Mouse (Mus musculus): Measurements from ENCODE around the gene Prdm11. TPM values are rescaled to one million over a fixed set of nuclear protein-coding genes. Genes with fewer than 3 reads are reported as not detected.

Prdm11 gene
- total and polyA plus RNA-seq, 3 experiments: 33.8 to 122 (median 87.1) TPM

DNA sequence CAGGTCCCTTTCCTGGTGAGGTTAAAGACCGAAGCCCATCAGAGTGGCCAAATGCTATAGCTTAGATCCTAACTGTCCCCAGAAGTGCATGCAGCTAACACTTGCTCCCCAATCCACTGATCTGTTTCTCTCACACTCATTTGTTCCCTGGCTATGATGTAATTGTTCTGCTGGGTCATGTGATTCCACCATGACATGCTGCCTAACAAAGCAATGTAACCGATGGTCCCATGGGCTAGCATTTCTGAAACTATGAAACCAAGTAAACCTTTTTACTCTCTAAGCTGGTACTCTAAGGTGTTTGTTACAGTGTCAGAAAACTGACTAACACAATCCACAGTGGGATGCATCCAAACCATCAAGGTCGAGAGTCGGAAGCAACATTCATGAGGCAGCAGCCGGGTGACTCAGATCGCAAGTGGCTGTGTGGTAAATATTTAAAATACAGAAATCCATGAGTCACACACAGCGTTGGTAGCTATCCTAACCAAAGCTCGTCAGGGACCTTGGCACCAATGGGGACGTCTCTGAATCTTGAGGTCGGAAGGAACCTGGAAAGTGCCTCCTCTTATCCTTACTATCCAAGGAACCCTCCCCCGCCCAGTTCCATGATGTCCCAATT is 100.7 kb downstream of the Prdm11 start:
- Histone ChIP-seq H3K27me3 (ENCODE audit: insufficient read depth, low read length) (peaks cover 58% of the 10 kb centered on the region), H3K4me1 (ENCODE audit: insufficient read depth, low read depth, low read length) (peaks cover 31% of the 10 kb centered on the region), H3K9me3 (replicated peaks) (no peaks in the 10 kb centered on the region), H3K4me3 (ENCODE audit: low read depth, low read length) (no peak overlapping the region), H3K36me3 (replicated peaks) (no peaks in the 10 kb centered on the region)
- ATAC-seq (ENCODE audit: extremely low read depth, insufficient number of reproducible peaks, low FRiP score, poor library complexity, severe bottlenecking) (no peak), DNase-seq (ENCODE audit: low spot score) (no peak)
- TF ChIP-seq GATA2 (IDR thresholded peaks at IDR 0.05; ENCODE audit: borderline replicate concordance, low read depth, low read length): no peak
- no peak for TF ChIP-seq TAL1 (conservative IDR thresholded peaks at IDR 0.05; ENCODE audit: low read depth, low read length)
- TF ChIP-seq CTCF (IDR thresholded peaks at IDR 0.05; ENCODE audit: low read depth, low read length): no peak
- TF ChIP-seq GATA1 (IDR thresholded peaks at IDR 0.05; ENCODE audit: borderline replicate concordance, low read length): no peak
- no peak for TF ChIP-seq POLR2AphosphoS5 (IDR thresholded peaks at IDR 0.05; ENCODE audit: insufficient replicate concordance, low read depth, low read length)

DNA sequence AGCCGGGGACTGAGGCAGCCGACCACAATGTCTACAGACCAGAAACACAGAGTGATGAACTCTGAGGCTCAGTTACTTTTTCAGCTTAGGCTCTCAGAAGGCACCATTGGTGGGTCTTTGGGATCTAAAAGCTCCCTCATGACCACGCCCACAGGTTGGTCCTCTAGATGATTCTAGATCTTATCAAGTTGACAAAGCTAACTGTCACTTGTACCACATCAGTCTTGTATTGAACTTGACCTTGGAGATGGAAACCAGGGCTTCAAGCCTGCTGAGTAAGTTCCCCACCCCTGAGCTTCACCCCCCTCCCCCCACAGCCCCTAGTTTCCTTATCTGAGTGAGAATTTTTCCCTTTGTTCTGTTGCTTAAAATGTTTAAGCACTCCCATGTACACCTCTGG is 101.6 kb downstream of the Prdm11 start:
- H3K36me3 ChIP-seq (replicated peaks): no peaks in the 10 kb centered on the region
- H3K27me3 ChIP-seq (ENCODE audit: insufficient read depth, low read length): peaks cover 62% of the 10 kb centered on the region
- no peak for TF ChIP-seq POLR2AphosphoS5 (IDR thresholded peaks at IDR 0.05; ENCODE audit: insufficient replicate concordance, low read depth, low read length)
- no peak for TF ChIP-seq GATA1 (IDR thresholded peaks at IDR 0.05; ENCODE audit: borderline replicate concordance, low read length)
- TF ChIP-seq CTCF (IDR thresholded peaks at IDR 0.05; ENCODE audit: low read depth, low read length): no peak
- no peak for TF ChIP-seq TAL1 (conservative IDR thresholded peaks at IDR 0.05; ENCODE audit: low read depth, low read length)
- no peak for TF ChIP-seq GATA2 (IDR thresholded peaks at IDR 0.05; ENCODE audit: borderline replicate concordance, low read depth, low read length)
- H3K9me3 ChIP-seq (replicated peaks): no peaks in the 10 kb centered on the region
- ATAC-seq (ENCODE audit: extremely low read depth, insufficient number of reproducible peaks, low FRiP score, poor library complexity, severe bottlenecking) (no peak), DNase-seq (ENCODE audit: low spot score) (no peak)
- H3K4me1 ChIP-seq (ENCODE audit: insufficient read depth, low read depth, low read length): peaks cover 31% of the 10 kb centered on the region
- no peak overlapping the region for H3K4me3 ChIP-seq (ENCODE audit: low read depth, low read length)

DNA sequence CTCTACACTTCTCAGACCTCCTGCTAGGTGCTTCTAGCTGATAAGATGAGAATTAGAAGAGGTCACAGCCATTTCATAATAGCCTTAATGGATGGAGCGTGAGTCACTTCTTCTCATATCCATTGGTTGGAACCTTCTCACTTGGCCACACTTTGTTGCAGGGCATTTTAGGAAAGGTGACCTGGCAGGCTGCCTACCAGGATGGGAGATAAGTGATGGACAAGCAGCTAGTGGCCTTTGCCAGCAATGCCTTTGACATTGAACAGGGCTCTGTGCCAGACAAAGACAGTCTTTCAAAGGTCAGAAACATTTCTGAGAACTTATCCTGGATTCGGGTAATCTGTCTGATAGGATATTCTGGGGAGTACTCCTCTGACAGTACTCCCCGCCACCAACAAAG is 102.6 kb downstream of the Prdm11 start:
- Histone ChIP-seq H3K36me3 (replicated peaks) (no peaks in the 10 kb centered on the region), H3K4me3 (ENCODE audit: low read depth, low read length) (no peak overlapping the region), H3K4me1 (ENCODE audit: insufficient read depth, low read depth, low read length) (peaks cover 23% of the 10 kb centered on the region), H3K27me3 (ENCODE audit: insufficient read depth, low read length) (peaks cover 64% of the 10 kb centered on the region), H3K9me3 (replicated peaks) (no peaks in the 10 kb centered on the region)
- TF ChIP-seq CTCF (IDR thresholded peaks at IDR 0.05; ENCODE audit: low read depth, low read length): no peak
- TF ChIP-seq GATA2 (IDR thresholded peaks at IDR 0.05; ENCODE audit: borderline replicate concordance, low read depth, low read length): no peak
- TF ChIP-seq TAL1 (conservative IDR thresholded peaks at IDR 0.05; ENCODE audit: low read depth, low read length): no peak
- no peak for TF ChIP-seq POLR2AphosphoS5 (IDR thresholded peaks at IDR 0.05; ENCODE audit: insufficient replicate concordance, low read depth, low read length)
- no peak for TF ChIP-seq GATA1 (IDR thresholded peaks at IDR 0.05; ENCODE audit: borderline replicate concordance, low read length)
- ATAC-seq (ENCODE audit: extremely low read depth, insufficient number of reproducible peaks, low FRiP score, poor library complexity, severe bottlenecking): no peak
- DNase-seq (ENCODE audit: low spot score): no peak

- ATAC-seq (ENCODE audit: extremely low read depth, insufficient number of reproducible peaks, low FRiP score, poor library complexity, severe bottlenecking): no peak
- DNase-seq (ENCODE audit: low spot score): no peak
- no peak overlapping the region for H3K4me3 ChIP-seq (ENCODE audit: low read depth, low read length)
- H3K36me3 ChIP-seq (replicated peaks): no peaks in the 10 kb centered on the region
- peaks cover 50% of the 10 kb centered on the region for H3K27me3 ChIP-seq (ENCODE audit: insufficient read depth, low read length)
- TF ChIP-seq POLR2AphosphoS5 (IDR thresholded peaks at IDR 0.05; ENCODE audit: insufficient replicate concordance, low read depth, low read length) (no peak), GATA2 (IDR thresholded peaks at IDR 0.05; ENCODE audit: borderline replicate concordance, low read depth, low read length) (no peak), CTCF (IDR thresholded peaks at IDR 0.05; ENCODE audit: low read depth, low read length) (no peak), GATA1 (IDR thresholded peaks at IDR 0.05; ENCODE audit: borderline replicate concordance, low read length) (no peak), TAL1 (conservative IDR thresholded peaks at IDR 0.05; ENCODE audit: low read depth, low read length) (no peak)
- H3K9me3 ChIP-seq (replicated peaks): no peaks in the 10 kb centered on the region
- peaks cover 16% of the 10 kb centered on the region for H3K4me1 ChIP-seq (ENCODE audit: insufficient read depth, low read depth, low read length)
Observed at GRCm38 (mm10) chr2:92941463-92941862, 104.5 kb downstream of the Prdm11 start.

DNA sequence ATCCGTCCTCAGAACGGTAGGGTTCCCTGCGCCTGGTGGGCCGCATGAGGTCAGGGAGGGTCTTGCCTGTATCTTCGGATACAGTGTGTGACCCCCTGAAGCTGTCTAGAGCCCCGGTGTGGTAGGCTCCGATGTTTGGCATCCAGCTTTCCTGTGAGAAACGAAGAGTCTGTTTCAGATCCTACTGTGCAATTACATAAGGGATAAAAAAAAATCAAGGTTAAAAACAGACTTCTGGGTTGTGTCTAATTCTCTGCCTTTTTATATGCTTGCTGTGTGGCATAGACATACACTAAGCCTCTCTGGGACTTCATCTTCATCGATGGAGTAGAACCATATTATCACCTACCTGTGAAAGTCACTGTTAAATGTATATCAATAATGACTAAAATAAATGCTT is 105.0 kb downstream of the Prdm11 start:
- TF ChIP-seq GATA1 (IDR thresholded peaks at IDR 0.05; ENCODE audit: borderline replicate concordance, low read length): no peak
- no peak for TF ChIP-seq GATA2 (IDR thresholded peaks at IDR 0.05; ENCODE audit: borderline replicate concordance, low read depth, low read length)
- no peak for TF ChIP-seq TAL1 (conservative IDR thresholded peaks at IDR 0.05; ENCODE audit: low read depth, low read length)
- TF ChIP-seq POLR2AphosphoS5 (IDR thresholded peaks at IDR 0.05; ENCODE audit: insufficient replicate concordance, low read depth, low read length): no peak
- no peak for TF ChIP-seq CTCF (IDR thresholded peaks at IDR 0.05; ENCODE audit: low read depth, low read length)
- Histone ChIP-seq H3K27me3 (ENCODE audit: insufficient read depth, low read length) (peaks cover 47% of the 10 kb centered on the region), H3K4me1 (ENCODE audit: insufficient read depth, low read depth, low read length) (peaks cover 16% of the 10 kb centered on the region), H3K36me3 (replicated peaks) (no peaks in the 10 kb centered on the region), H3K4me3 (ENCODE audit: low read depth, low read length) (no peak overlapping the region), H3K9me3 (replicated peaks) (no peaks in the 10 kb centered on the region)
- DNase-seq (ENCODE audit: low spot score) (no peak), ATAC-seq (ENCODE audit: extremely low read depth, insufficient number of reproducible peaks, low FRiP score, poor library complexity, severe bottlenecking) (no peak)

- ATAC-seq (ENCODE audit: extremely low read depth, insufficient number of reproducible peaks, low FRiP score, poor library complexity, severe bottlenecking) (no peak), DNase-seq (ENCODE audit: low spot score) (no peak)
- H3K4me1 ChIP-seq (ENCODE audit: insufficient read depth, low read depth, low read length): peaks cover 6% of the 10 kb centered on the region; the same call in 1 of the 2 replicates
- no peak overlapping the region for H3K4me3 ChIP-seq (ENCODE audit: low read depth, low read length)
- no peaks in the 10 kb centered on the region for H3K9me3 ChIP-seq (replicated peaks)
- H3K36me3 ChIP-seq (replicated peaks): no peaks in the 10 kb centered on the region
- TF ChIP-seq GATA1 (IDR thresholded peaks at IDR 0.05; ENCODE audit: borderline replicate concordance, low read length) (no peak), GATA2 (IDR thresholded peaks at IDR 0.05; ENCODE audit: borderline replicate concordance, low read depth, low read length) (no peak), TAL1 (conservative IDR thresholded peaks at IDR 0.05; ENCODE audit: low read depth, low read length) (no peak)
- H3K27me3 ChIP-seq (ENCODE audit: insufficient read depth, low read length): peaks cover 48% of the 10 kb centered on the region
Observed at GRCm38 (mm10) chr2:92938827-92939226, 107.1 kb downstream of the Prdm11 start.

All from G1E (cell line).